Mouse (Mus musculus) layer of hippocampus, adult 9-10 months (tissue): Measurements from ENCODE around the gene Edem1.
A peak's percentile ranks its signal among the peaks of the same experiment; 100 is the strongest.

ENCODE experiments used
- DNase-seq: peaks from one replicate; pipeline ENCODE4 v3.0.0; 2022; ENCODE audit warnings: low spot score

Edem1 gene

DNA sequence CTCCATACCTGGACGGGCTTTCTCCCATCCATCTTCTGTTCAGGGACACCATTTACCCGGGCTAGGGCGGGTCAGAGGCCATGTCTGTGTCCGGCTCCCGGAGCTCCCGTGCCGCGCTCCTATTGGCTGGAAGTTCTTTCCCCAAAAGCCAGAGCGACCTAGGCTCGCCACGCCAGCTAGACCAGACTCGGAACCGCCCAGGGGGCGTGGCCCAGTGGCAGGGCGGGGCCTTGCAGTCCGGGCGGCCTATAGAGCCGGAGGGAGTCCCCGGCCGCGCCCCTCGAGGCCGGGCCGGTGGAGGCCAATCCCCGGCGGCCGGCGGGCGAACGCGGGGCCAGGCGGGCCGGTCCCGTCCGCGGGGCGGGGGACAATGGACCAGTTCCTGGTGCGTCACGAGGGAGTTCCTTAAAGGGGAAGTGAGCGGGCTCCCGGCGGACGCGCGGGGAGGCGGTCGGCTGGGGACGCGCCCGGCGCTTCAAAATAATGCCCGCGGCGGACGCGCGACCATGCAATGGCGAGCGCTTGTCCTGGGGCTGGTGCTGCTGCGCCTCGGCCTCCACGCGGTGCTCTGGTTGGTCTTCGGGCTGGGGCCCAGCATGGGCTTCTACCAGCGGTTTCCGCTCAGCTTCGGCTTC, at the start of gene Edem1:
Gene Edem1 (plus strand): TSS at position 408 of the 635 bp plus-strand sequence.
- peak; percentile 87 for DNase-seq

DNA sequence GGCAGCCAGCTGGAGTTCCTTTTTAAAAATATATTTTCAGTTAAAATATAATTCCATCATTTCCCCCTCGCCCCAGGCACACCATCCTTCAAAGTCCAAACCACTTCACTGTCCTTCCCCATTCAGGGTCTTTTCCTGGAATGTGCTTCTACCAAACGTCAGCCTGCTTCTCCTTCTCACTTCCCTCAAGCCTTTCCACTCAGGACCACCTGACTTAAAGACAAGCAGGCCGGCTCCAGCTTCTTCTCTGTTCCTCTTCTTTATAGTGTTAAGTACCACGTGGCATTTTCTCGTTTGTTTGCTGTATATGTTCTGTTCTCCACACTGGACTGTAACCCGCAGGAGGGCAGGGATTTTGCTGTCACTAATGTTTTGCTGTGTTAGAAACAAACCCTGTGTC, 46.6 kb upstream of the Edem1 start:
- no peak for DNase-seq

DNA sequence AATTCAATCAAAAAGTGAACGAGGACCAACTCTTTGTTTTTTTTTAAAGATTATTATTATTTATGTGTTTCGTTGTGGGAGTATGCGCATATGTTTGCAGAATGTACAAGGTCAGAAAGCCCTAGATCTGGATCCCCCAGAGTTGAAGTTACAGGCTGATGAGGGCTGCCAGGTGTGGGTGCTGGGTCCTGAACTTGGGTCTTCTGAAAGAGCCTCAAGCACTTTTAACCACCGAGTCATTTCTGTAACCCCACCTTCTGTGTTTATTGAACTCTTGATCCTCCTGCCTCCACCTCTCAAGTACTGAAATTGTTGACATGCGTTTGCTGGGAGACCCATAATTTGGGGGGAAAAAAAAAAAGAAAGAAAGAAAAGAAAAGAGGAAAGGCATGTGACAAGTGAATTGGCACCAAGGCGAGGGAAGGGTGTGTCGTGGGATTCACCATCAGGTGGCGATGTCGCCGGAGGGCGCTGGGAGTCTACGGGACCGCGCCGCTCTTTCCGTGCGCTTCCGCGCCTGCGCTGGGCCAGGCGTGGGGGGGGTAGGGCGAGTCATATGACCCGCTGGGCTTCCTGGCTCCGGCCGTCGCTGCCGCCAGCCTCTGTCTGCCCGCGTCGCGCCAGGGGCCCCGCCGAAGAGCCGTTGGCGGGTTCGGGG, 45.8 kb upstream of the Edem1 start, which contains the start of gene Arl8b:
Gene Arl8b (plus strand): TSS at position 574 of the 658 bp plus-strand sequence.
- DNase-seq: peak; percentile 89

DNA sequence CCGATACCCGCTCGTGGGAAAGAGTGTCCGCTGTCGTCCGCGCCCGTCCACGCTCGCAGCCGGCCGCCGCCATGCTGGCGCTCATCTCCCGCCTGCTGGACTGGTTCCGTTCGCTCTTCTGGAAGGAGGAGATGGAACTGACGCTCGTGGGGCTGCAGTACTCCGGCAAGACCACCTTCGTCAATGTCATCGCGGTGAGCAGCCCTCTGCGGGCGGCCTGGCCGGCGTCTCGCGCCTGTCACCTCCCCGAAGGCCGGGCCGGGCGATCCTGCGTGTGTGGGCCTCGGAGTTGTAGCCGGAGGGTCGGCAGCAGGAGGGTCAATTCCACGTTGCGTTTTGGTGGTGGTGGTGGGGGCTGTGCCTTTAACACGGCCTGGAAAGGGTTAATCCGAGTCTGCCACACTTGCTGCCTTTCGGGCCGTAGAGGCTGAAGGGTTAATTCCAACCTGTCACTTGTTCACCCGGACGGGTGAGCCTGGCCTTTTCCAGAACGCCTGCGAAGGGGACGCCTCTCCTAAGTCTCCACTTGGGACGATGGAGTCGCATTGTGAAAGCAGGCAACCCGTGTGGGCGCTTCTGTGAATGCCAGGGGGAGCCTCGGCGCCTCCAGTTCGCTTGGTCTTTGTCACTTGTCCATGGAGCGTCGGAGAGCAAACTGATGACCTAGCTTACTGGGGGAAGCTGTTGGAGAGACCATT, 45.1 kb upstream of the Edem1 start:
- no peak for DNase-seq

DNA sequence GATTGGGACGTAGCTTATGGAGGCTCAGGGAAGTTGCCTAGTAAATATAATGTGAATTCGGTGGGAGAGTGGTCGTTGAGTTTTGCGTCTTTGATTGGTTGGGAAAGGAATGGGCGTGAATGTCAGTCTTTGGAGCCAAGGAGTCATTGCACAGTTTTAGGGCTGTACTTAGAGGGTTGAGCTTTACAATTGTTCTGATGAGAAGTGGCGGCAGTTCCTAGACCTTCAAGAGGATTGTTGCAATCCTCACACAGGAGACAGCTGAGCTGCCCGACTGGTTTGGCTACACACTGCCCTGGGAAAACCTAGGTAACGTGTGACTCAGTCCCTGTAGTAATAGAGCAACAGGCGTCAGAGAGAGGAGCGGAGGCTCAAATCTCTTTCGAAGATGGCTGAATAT, 44.4 kb upstream of the Edem1 start:
- DNase-seq: no peak

DNA sequence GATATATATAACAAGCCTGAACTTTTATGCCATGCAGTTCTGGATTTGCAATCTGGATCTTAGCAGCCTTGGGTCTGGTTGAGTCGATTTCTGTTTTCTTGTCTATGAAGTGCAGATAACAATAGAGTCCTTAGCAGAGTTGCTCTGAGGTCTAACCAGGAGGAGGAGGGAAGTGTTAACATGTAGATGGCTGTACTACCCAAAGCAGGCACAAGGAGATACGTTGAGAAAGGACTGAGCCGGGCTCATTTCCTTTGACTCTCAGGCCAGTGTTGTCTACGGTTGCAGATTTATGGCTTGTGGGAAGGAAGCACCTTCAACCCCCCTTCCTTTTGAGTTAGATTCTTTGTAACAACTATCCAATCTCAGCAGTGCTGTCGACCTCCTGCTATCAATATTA, 43.6 kb upstream of the Edem1 start:
- no peak for DNase-seq

DNA sequence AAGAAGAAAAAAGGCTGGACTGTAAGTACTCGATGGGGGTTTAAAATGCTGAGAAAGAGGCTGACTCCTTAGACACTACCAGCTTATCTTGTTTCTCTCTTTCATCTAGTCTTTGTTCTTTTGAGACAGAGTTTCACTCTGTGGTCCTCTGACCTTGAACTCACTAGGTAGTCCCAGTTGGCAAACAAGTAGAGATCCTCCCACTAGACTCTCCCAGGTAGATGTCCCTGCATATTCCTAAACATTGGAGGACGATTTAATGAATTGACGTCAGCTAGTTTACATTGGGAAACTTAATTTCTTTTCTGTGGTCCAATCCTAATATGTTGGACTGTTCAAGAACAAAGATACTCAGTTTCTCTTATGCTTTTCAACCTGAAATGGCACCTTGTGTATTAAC, 42.9 kb upstream of the Edem1 start:
- no peak for DNase-seq

DNA sequence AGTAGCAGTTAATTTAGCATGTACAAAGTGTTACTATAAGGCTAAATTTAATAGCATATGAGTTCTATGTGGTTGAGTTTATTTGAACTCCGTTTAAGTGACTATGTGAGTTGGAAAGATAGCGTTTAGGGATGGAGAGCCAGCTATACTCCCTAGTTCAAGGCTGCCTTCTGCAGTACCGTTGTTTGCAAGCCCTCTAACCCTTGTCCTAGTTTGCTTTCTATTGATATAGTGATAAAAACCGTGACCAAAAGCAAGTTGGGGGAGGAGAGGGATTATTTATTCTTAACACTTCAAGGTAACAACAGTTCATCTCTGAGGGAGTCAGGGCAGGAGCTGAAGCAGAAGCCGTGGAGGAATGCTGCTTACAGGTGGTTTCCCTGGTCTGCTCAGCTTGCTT, 36.9 kb upstream of the Edem1 start:
- no peak for DNase-seq

DNA sequence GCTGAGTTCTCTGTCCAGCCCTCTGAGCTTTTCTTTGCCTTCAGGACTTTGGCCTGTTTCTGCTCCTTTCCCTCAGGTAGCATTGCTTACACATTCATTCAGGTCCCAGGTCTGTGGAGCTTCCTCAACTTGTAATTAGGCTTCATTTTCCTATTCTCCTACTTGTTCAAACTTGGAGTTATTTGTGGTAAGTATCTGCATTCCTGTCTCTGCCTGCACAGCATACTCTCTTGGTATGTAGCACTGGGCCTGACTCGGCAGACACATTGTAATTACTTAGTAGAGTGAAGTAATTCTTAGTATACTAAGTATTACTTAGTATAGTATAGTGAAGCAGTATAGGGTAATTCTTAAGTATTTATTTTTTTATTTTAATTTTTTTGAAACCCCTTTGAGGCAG, 32.5 kb upstream of the Edem1 start:
- DNase-seq: no peak

DNA sequence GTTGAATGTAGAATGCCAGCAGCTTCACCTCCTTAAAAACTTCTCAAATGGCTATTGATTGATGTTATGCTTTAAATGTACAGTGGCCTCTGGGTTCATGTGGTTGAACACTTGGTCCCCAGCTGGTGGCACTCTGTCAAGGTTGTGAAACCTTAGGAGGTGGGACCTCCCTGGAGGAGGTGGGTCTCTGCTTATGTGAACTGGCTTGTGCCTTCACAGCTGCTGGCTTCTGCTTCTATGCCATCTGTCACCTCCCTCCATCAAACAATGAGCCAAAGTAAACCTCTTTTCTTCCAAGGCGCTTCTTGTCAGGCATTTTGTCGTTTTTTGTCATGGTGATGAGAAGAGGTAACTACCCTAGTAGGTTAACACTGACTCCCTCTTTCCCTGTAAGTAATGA, 31.7 kb upstream of the Edem1 start:
- no peak for DNase-seq

DNA sequence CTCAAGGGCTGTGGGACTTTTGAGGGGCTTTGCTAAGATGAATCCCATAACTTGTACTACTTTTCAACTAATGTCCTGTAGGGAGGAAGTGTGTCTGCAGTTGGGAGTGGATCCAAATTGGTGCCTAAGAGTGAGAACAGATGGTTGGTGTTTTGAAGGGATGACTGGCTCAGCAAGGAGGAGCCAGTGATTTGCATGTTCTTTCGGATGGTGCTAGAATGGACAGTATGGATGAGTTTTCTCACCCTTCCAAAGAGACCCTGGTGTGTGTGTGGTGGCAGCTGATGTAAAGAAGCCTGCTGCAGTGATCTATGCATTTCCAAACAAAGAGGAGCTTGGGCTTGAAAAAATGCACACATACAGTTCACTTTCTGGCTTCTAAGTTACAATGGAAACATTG, 23.2 kb upstream of the Edem1 start:
- DNase-seq: no peak

DNA sequence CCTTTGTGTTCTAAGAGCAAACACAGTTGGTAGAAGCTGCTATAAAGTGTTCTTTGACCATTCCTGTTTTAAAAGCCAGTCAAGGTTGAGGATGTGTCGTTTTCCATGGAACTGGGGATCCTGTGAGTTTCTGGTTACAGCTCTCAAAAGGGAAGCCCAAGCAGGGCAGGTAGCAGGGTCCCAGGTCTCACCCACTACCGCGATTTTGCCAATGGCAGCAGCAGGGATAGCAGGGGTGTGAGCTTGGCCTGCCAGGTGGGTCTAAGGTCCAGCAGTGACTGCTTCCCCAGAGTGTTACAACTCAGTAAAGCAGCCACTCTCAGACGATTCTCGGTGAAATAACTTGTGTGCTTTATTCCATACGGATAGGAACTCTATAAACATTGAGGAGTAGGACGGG, 22.6 kb upstream of the Edem1 start:
- DNase-seq: no peak

DNA sequence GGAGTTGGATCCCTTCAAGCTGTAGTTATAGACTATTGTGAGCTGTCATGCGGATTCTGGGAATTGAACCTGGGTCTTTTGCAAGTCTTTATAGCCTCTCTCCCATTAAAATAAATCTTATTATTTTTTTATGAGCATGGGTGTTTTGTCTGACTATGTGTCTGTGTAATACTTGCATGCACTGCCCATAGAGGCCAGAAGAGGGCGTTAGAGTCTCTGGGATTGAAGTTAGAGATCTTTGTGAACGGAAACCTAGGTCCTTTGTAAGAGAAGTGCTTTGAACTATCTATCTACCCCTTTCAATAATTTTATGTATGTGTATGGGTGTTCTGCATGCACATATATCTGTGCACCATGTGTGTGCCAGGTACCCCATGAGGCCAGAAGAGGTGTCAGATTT, 21.0 kb upstream of the Edem1 start:
- DNase-seq: no peak

DNA sequence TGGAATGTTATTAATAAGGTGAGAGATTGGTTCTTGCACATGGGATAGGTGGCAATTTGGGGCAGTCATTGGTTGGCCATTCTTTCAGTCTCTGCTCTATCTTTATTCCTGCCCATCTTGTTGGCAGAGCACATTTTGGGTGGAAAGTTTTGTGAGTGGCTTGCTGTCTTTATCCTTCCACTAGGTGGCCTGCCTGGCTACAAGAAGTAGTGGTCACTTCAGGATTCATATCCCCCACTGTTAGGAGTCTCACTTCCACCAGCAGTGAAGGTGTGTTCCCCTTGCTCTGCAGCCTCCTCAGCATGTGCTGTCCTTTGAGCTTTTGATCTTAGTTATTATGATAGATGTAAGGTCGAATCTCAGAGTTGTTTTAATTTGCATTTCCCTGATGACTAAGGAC, 19.7 kb upstream of the Edem1 start:
- DNase-seq: no peak

DNA sequence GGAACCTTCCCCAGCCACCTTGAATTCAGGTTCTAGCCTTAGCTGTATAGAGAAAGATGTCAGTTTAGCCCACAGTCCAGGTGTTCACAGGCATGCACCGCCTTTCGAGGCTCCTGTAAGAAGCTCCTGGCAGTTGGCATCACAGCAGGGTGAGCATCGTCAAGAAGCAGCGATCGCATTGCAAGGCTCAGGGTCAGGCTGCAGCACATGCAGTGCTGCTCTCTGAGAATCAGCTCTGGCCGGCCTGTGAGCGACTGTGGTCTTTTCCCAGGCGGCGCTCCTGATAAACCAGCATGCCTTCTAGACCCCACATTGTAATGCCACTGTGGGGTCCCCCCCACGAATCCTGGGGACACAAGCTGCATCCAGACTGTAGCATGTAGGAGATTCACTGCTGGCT, 18.2 kb upstream of the Edem1 start:
- no peak for DNase-seq

DNA sequence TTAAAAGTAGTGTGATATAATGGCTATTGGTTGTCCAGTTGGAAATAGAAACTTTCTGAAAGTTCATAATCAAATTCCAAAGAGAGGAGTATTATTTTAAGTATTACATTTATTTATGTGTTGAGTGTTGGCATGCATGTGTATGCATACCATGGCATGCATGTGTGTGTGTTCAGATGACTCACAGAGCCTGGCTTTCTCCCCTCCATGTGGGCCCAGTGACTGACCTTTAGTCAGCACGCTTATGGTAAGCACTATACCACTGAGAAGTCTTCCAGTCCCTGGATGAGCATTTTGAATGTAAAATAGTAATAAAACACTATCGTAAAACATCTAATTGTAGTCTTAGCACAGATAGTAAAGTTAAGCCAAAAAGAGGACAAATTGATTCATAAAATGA, 16.3 kb upstream of the Edem1 start:
- no peak for DNase-seq

DNA sequence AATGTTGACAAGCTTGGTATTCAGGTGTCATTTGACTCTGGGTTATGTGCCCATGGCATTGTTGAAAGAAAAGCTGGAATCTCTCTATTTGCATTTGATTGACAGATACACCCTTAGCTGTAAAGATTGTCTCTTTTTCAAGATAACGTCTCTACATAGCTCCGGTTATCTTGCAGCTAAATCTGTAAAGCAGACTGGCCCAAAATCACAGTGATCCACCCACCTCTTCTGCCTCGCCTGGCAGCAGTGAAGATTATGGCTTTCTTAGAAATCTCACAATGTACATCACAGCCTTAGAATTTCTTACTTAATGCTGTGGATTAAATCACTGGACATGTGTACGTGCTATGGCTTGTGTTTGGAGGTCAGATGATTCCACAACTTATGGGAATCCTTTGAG, 10.9 kb upstream of the Edem1 start:
- no peak for DNase-seq

DNA sequence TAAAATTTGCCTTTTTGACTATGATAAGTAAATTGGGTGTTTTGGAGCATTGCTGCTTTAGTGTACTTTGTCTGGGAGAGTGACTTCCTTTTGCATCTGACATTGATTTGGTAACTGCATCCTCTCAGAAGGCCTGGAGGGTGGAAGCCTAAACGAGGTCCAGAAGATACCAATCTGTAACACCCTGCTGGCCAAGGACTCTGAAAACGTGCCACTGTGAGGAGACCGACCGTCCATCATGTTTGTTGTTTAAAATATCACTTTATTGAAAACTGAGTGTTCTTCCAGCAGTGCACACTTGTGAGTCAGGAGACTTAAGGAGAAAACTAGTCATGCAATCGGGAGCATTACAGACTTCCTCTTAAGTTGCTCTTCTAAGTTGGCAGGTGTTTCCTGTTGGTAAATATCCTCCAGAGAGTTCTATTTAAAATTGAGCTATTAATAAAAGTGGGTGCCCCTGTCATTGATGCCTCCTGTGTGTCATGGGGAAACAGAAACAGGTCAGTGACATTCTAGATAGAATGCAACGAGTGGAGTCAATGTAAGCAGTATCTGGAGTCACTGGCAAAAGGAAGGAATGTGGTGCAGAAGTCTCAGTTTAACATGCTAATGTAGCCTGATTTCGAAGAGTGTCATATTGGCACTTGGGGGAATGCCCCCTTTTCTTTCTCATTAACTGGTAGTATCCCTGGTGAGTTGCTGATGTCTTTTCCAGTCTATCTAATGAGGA, 3.5 kb upstream of the Edem1 start:
- no peak for DNase-seq

DNA sequence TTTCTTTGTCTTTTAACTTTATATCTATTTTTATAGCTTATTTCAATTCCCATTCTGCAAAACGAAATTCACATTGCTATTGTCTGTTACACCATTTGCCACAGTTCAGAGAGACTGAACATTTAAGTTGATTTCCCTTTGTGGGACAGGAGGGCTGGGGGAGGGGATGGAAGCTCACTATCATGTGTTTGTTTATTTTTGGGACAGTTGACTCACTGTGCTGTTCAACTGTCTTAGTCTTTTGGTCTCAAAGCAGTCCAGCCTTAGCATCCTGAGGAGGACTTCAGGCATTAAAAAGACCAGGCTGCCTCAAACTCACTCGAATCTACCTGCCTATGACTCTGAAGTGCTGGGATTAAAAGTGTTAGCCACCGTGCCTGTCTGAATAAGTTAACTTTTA, 2.4 kb upstream of the Edem1 start:
- DNase-seq: no peak

DNA sequence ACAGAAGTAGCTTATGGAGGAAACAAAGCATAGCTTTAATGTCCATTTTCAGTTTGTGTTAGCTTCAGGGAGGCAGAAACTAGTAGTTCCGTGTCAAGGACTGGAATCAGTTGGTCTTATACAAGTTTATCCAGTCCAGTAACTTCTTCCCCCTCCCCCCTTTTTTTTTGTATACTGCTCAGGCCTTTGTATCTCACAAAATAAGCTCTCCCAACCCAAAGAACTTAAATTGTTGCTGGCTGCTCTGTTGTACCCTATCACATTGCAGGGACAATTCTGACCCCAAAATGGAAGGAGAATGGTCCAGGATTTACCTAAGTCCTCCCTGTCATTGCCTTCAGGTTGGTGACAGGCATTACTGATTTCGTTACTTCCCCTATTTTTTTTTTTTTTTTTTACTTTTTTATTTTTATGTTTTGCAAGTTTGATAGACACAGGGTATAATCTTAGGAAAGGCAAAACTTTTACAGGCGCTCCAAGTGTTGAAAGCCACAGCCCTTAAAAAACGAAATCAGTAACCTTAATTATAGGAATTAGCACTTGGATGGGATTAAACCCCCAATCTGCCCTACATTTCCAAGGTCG, 1.0 kb upstream of the Edem1 start:
- DNase-seq: no peak

DNA sequence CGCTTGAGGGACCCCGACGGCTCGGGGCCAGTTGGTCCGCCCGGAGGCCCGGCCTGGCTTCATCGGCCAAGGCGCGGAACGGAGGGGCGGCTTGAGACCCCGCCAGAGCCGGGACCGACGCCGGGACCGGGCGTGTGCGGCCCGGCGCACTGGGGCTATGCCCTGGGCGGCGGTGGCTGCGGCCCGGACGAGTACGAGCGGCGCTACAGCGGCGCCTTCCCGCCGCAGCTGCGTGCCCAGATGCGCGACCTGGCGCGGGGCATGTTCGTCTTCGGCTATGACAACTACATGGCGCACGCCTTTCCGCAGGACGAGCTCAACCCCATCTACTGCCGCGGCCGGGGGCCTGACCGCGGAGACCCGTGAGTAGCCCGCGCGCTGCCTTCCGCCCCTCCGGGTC, 431 bp downstream of the Edem1 start:
- no peak for DNase-seq
